27 mouse cellular contexts compared by ENCODE assay signal in the genomic region with DNA sequence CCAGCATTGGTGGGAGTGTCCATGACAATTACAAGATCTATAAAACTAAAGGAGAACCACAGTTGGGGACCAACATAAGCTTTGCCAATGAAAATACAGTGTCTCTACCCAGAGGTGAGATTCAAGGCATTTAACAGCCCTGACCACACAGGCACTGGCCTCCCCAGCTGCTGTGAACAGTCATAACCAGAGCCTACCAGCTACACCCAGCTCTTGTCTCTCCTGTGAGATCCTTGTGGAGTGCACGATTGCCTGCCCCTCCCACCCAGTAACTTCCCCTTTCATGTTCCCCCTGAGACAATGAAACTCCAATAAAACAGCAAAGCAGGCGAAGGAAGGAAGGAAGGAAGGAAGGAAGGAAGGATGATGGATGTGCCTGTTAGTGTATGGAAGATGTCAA.
A peak's percentile ranks its signal among the peaks of the same experiment; 100 is the strongest.
DNase-seq lines count a peak whose midpoint lies in the region; ATAC-seq and TF ChIP-seq lines count a peak whose summit lies in the region.
"Had no signal": no experiment of that assay in that cellular context is flagged by ENCODE, and none has a peak within 500 bp of the region (broad histone marks: within the 10 kb centered on the region; RNA-seq: fewer than 3 reads in every experiment).

No protein-coding gene starts in this region.

- H3K4me2 ChIP-seq in limb, embryonic 12.5 days: no peak overlapping the region
- H3K4me2 ChIP-seq in limb, embryonic 15.5 days: no peak overlapping the region
- H3K4me2 ChIP-seq: forebrain, embryonic 13.5 days; heart, embryonic 12.5 days; heart, embryonic 15.5 days; hindbrain, embryonic 13.5 days; intestine, embryonic 15.5 days had no signal

- H3K27me3 ChIP-seq in limb, embryonic 12.5 days: no peaks in the 10 kb centered on the region
- no peaks in the 10 kb centered on the region for H3K27me3 ChIP-seq in limb, embryonic 10.5 days (ENCODE audit: low read depth, poor library complexity, severe bottlenecking)
- no peaks in the 10 kb centered on the region for H3K27me3 ChIP-seq in limb, embryonic 15.5 days
- H3K27me3 ChIP-seq in kidney, adult 2 months (replicated peaks; ENCODE audit: control insufficient read depth, insufficient read depth, low read length): no peaks in the 10 kb centered on the region
- H3K27me3 ChIP-seq: forebrain, embryonic 13.5 days; heart, embryonic 12.5 days; heart, embryonic 15.5 days; hindbrain, embryonic 13.5 days; intestine, embryonic 15.5 days; Patski had no signal

- H3K4me3 ChIP-seq in limb, embryonic 12.5 days (replicated peaks): no peak overlapping the region
- no peak overlapping the region for H3K4me3 ChIP-seq in limb, embryonic 10.5 days
- H3K4me3 ChIP-seq in limb, embryonic 15.5 days: no peak overlapping the region
- H3K4me3 ChIP-seq in kidney, adult 2 months (ENCODE audit: insufficient read depth, low read depth, low read length): no peak overlapping the region
- H3K4me3 ChIP-seq: forebrain, embryonic 10.5 days; forebrain, embryonic 13.5 days; gastrocnemius, adult 2 months; heart, embryonic 12.5 days; heart, embryonic 15.5 days; hindbrain, embryonic 10.5 days; hindbrain, embryonic 13.5 days; intestine, embryonic 15.5 days had no signal

- no peaks in the 10 kb centered on the region for H3K9me3 ChIP-seq in limb, embryonic 12.5 days
- H3K9me3 ChIP-seq in limb, embryonic 10.5 days (replicated peaks): no peaks in the 10 kb centered on the region
- H3K9me3 ChIP-seq in limb, embryonic 15.5 days: no peaks in the 10 kb centered on the region
- H3K9me3 ChIP-seq: forebrain, embryonic 10.5 days; forebrain, embryonic 13.5 days; heart, embryonic 15.5 days; hindbrain, embryonic 10.5 days; hindbrain, embryonic 13.5 days; intestine, embryonic 15.5 days had no signal

- peak; percentile 56; the same call in 1 of the 2 replicates for ATAC-seq in limb, embryonic 12.5 days (ENCODE audit: insufficient number of reproducible peaks, insufficient read depth, low FRiP score, low TSS enrichment, low read depth)
- 0 out of 2 replicates have a peak, but pooled peaks have one; percentile 46 for ATAC-seq in limb, embryonic 15.5 days (ENCODE audit: insufficient number of reproducible peaks, low FRiP score, low TSS enrichment, low read depth)
- ATAC-seq: forebrain, embryonic 13.5 days; forebrain, embryonic 16.5 days; hindbrain, embryonic 16.5 days; intestine, embryonic 15.5 days; Patski had no signal

- no peaks in the 10 kb centered on the region for H3K36me3 ChIP-seq in limb, embryonic 12.5 days
- no peaks in the 10 kb centered on the region for H3K36me3 ChIP-seq in limb, embryonic 10.5 days
- H3K36me3 ChIP-seq in limb, embryonic 15.5 days: no peaks in the 10 kb centered on the region
- H3K36me3 ChIP-seq in kidney, adult 2 months (ENCODE audit: control insufficient read depth, insufficient read depth, low read length): no peaks in the 10 kb centered on the region
- H3K36me3 ChIP-seq: forebrain, embryonic 10.5 days; G1E; heart, embryonic 12.5 days; heart, embryonic 15.5 days; hindbrain, embryonic 10.5 days; hindbrain, embryonic 13.5 days; intestine, embryonic 15.5 days had no signal

- no peak for TF ChIP-seq POLR2A in kidney, adult 2 months (IDR thresholded peaks at IDR 0.05; ENCODE audit: low read depth, low read length)

- DNase-seq in limb, embryonic 10.5 days (ENCODE audit: low spot score): no peak
- DNase-seq in ZHBTc4 (ENCODE audit: low read depth, low spot score): peak; percentile 23
- DNase-seq in cerebellum, postnatal 36 days: no peak
- no peak for DNase-seq in kidney, adult 2 months
- DNase-seq: adrenal gland, adult 2 months; adrenal gland, postnatal 14 days; cerebellum, adult 11 months; cerebellum, adult 2 months; cerebellum, adult 9-11 months; cerebellum, postnatal 25 days; gastrocnemius, adult 2 months; gastrocnemius, postnatal 14 days; heart, postnatal 10 days; heart, postnatal 36 days had no signal

- WGBS in limb, embryonic 12.5 days: 10% methylated on average over 2 of the region's 2 CpGs
- 14% methylated on average over 2 of the region's 2 CpGs for WGBS in limb, embryonic 10.5 days
- 7% methylated on average over 2 of the region's 2 CpGs for WGBS in limb, embryonic 15.5 days
- 23% methylated on average over 2 of the region's 2 CpGs for WGBS in kidney, adult 2 months

- no peak overlapping the region for H3K9ac ChIP-seq in limb, embryonic 12.5 days (replicated peaks)
- no peak overlapping the region for H3K9ac ChIP-seq in limb, embryonic 15.5 days
- H3K9ac ChIP-seq: forebrain, embryonic 13.5 days; heart, embryonic 12.5 days; heart, embryonic 15.5 days; hindbrain, embryonic 13.5 days; intestine, embryonic 15.5 days had no signal

- H3K4me1 ChIP-seq in limb, embryonic 12.5 days (replicated peaks): peaks cover 10% of the 10 kb centered on the region
- peaks cover 35% of the 10 kb centered on the region for H3K4me1 ChIP-seq in limb, embryonic 10.5 days
- peaks cover 13% of the 10 kb centered on the region; the same call in 1 of the 2 replicates for H3K4me1 ChIP-seq in limb, embryonic 15.5 days
- no peaks in the 10 kb centered on the region for H3K4me1 ChIP-seq in kidney, adult 2 months (ENCODE audit: control insufficient read depth, insufficient read depth, low read length)
- H3K4me1 ChIP-seq: forebrain, embryonic 10.5 days; forebrain, embryonic 13.5 days; heart, embryonic 12.5 days; heart, embryonic 15.5 days; hindbrain, embryonic 10.5 days; hindbrain, embryonic 13.5 days; intestine, embryonic 15.5 days had no signal

- no peak for TF ChIP-seq CTCF in kidney, adult 2 months (conservative IDR thresholded peaks at IDR 0.05; ENCODE audit: insufficient read depth, insufficient read length, low read depth, low read length)

- no peak overlapping the region for H3K27ac ChIP-seq in limb, embryonic 12.5 days
- no peak overlapping the region for H3K27ac ChIP-seq in limb, embryonic 10.5 days
- no peak overlapping the region for H3K27ac ChIP-seq in limb, embryonic 15.5 days
- H3K27ac ChIP-seq in kidney, adult 2 months (ENCODE audit: insufficient read depth, low read depth, low read length): no peak overlapping the region
- H3K27ac ChIP-seq: forebrain, embryonic 10.5 days; forebrain, embryonic 13.5 days; gastrocnemius, adult 2 months; heart, embryonic 15.5 days; hindbrain, embryonic 10.5 days; hindbrain, embryonic 13.5 days; intestine, embryonic 15.5 days had no signal
